Mouse (Mus musculus) stomach, embryonic 16.5 days (tissue): Measurements from ENCODE around the gene Hist1h2bb. TPM values are rescaled to one million over a fixed set of nuclear protein-coding genes. Genes with fewer than 3 reads are reported as not detected.
"Not testable (repeated sequence)": the region's sequence is repeated elsewhere in the genome, so short reads cannot be mapped to it uniquely, and the experiment has no call there.

ENCODE experiments used
- ATAC-seq: fragments of 200-750 bp; cut with Nextera tagmentation; 2 replicates; pipeline ENCODE4 v1.8.0; 2017; ENCODE audit warnings: moderate number of reproducible peaks, moderate TSS enrichment; ENCODE audit not compliant: insufficient read depth, low FRiP score
- H3K27ac ChIP-seq: fragments of 300-500 bp; sonication (generic); 2 replicates; pipeline ENCODE4 v1.5.1; 2014; ENCODE audit warnings: low read length
- H3K27me3 ChIP-seq: fragments of 300-500 bp; sonication (generic); 2 replicates; pipeline ENCODE4 v1.6.1; 2014; ENCODE audit warnings: low read length, control low read depth, mixed read lengths; ENCODE audit not compliant: control insufficient read depth, insufficient read depth
- H3K36me3 ChIP-seq: fragments of 300-500 bp; sonication (generic); 2 replicates; pipeline ENCODE4 v1.6.1; 2014; ENCODE audit warnings: low read length; ENCODE audit not compliant: control insufficient read depth, insufficient read depth
- H3K4me1 ChIP-seq: fragments of 300-500 bp; sonication (generic); 2 replicates; pipeline ENCODE4 v1.6.1; 2014; ENCODE audit warnings: low read length, control low read depth, mixed read lengths; ENCODE audit not compliant: control insufficient read depth, insufficient read depth
- H3K4me2 ChIP-seq: fragments of 300-500 bp; sonication (generic); 2 replicates; pipeline ENCODE4 v1.6.1; 2014; ENCODE audit warnings: low read depth, low read length, mixed read lengths
- H3K4me3 ChIP-seq: fragments of 300-500 bp; sonication (generic); replicated peaks from 2 replicates; pipeline ENCODE4 v1.5.1; 2014; ENCODE audit warnings: mild to moderate bottlenecking, low read length
- H3K9ac ChIP-seq: fragments of 300-500 bp; sonication (generic); 2 replicates; pipeline ENCODE4 v1.6.1; 2014; ENCODE audit warnings: low read length
- H3K9me3 ChIP-seq: fragments of 300-500 bp; sonication (generic); replicated peaks from 2 replicates; pipeline ENCODE4 v1.6.1; 2016; ENCODE audit warnings: low read length, control low read depth; ENCODE audit not compliant: control insufficient read depth
- WGBS: fragments of 180-500 bp; shearing (Covaris S2); extraction: QIAGEN DNeasy Blood & Tissue Kit; methylation state at CpG from one replicate; pipeline ENCODE4 v1.1.7; 2014; 5-methylcytosine and 5-hydroxymethylcytosine counted together
- polyA plus RNA-seq: library from polyadenylated mRNA; unstranded; fragments of >200 nt; fragmentation: Nextera tagmentation; extraction: Ambion mirVana; gene quantifications from 2 replicates; pipeline ENCODE4 v1.2.1, GENCODE M21; 2015

The Hist1h2bb gene
- polyA plus RNA-seq, 1 experiment from 2014 or later = 2.9 TPM

GRCm38 (mm10) chr13:23752067-23752741, 5.7 kb downstream of the Hist1h2bb start, which contains the start of gene Hist1h3b:
Gene Hist1h3b, plus strand, starts transcription at chr13:23752267.
- Histone ChIP-seq H3K4me1 (peaks cover 10% of the 10 kb centered on the region), H3K27ac (peak within 1 kb of the TSS; percentile 96), H3K4me3 (peak within 1 kb of the TSS; percentile 47), H3K9ac (peak within 1 kb of the TSS; percentile 71), H3K4me2 (peak within 1 kb of the TSS; percentile 61)
- under 1% methylated on average over 16 of the region's 47 CpGs for WGBS
- peak; percentile 88 for ATAC-seq
- not testable (repeated sequence) for H3K27me3 ChIP-seq, H3K9me3 ChIP-seq, H3K36me3 ChIP-seq

- H3K27me3 ChIP-seq = no peaks in the 10 kb centered on the region
- H3K27ac ChIP-seq = peak overlapping the region; percentile 78
- ATAC-seq = no peak
- no peaks in the 10 kb centered on the region for H3K36me3 ChIP-seq
- H3K4me3 ChIP-seq = peak overlapping the region; percentile 41
- 3% methylated on average over 6 of the region's 6 CpGs for WGBS
- no peaks in the 10 kb centered on the region for H3K9me3 ChIP-seq
- peak overlapping the region; percentile 52 for H3K4me2 ChIP-seq
- H3K4me1 ChIP-seq = peaks cover 11% of the 10 kb centered on the region
- H3K9ac ChIP-seq = peak overlapping the region; percentile 61
These were observed 6.2 kb downstream of the Hist1h2bb start for GRCm38 (mm10) chr13:23752742-23753172.

DNA sequence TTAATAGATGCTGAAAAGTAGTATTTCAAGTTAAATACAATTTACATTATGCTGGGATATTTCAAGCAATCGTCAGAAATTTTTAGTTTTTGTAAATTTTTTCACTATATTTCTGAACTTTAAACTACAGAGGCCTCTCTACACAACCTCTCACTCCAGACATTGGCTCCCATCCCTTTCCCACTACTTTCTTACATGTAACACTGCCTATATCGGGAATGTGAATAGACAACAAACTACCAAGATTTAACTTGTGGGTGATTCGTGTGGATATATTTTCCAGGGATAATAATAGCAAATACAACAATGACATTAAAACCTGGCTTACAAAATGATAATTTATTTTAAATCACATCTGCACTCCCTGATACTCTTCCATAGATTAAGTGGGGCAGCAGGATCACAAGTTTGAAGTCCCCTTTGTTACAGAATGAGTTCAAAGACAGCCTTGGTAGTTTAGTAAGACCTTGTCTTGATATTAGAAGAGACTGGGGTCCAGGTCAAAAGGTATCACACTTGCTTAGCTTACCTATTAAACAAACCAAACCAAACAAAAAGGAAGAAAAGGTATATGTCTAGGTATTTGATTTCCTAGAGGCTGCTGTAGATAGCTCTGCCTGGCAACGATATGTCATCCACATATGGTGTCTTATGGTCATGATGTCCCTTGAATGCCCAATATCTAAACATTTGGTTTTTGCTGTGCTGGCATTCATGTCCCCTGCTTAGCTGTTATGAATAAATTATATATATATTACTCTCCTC, 7.0 kb downstream of the Hist1h2bb start:
- 47% methylated on average over 4 of the region's 4 CpGs for WGBS
- ATAC-seq = no peak
- H3K27ac ChIP-seq = peak overlapping the region; percentile 39
- no peaks in the 10 kb centered on the region for H3K27me3 ChIP-seq
- no peaks in the 10 kb centered on the region for H3K36me3 ChIP-seq
- H3K9me3 ChIP-seq = no peaks in the 10 kb centered on the region
- no peak overlapping the region; the same call in 1 of the 2 replicates for H3K4me3 ChIP-seq
- peak overlapping the region; percentile 52 for H3K4me2 ChIP-seq
- peaks cover 5% of the 10 kb centered on the region for H3K4me1 ChIP-seq
- no peak overlapping the region for H3K9ac ChIP-seq

DNA sequence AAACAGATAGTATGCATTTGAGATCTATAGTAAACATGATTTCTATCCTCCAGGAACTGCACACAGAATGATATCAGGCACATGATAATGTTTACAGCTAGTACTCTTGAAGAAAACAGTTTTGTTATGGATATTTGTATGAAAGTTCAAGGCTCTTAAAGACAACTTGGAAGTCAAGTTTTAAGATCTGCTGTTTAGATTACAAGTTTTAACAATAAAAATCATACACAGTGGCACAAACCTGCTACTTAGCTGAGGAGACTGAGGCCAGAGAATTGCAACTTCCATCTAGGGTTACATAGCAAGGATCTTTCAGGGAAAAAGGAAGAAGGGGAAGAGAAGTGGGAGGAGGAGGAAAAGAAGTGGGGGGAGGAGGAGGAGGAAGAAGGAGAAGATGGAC, 8.5 kb downstream of the Hist1h2bb start:
- ATAC-seq = no peak
- no peak overlapping the region for H3K27ac ChIP-seq

GRCm38 (mm10) chr13:23756790-23757189, 10.3 kb downstream of the Hist1h2bb start, which contains the start of gene Hist1h4b:
Gene Hist1h4b, plus strand, starts transcription at chr13:23757013.
- Histone ChIP-seq H3K36me3 (no peaks in the 10 kb centered on the region), H3K27me3 (no peaks in the 10 kb centered on the region), H3K9ac (peak within 1 kb of the TSS; percentile 71), H3K4me1 (peaks cover 5% of the 10 kb centered on the region), H3K4me2 (peak within 1 kb of the TSS; percentile 74), H3K27ac (peak within 1 kb of the TSS; percentile 91), H3K9me3 (no peaks in the 10 kb centered on the region), H3K4me3 (peak within 1 kb of the TSS; percentile 47)
- under 1% methylated on average over 19 of the region's 22 CpGs for WGBS
- ATAC-seq = peak; percentile 80

More for the DNA sequence above, 8.5 kb downstream of the Hist1h2bb start:
- Histone ChIP-seq H3K27me3 (no peaks in the 10 kb centered on the region), H3K4me2 (no peak overlapping the region), H3K9me3 (no peaks in the 10 kb centered on the region), H3K9ac (no peak overlapping the region), H3K4me3 (no peak overlapping the region), H3K36me3 (no peaks in the 10 kb centered on the region), H3K4me1 (peaks cover 5% of the 10 kb centered on the region)

DNA sequence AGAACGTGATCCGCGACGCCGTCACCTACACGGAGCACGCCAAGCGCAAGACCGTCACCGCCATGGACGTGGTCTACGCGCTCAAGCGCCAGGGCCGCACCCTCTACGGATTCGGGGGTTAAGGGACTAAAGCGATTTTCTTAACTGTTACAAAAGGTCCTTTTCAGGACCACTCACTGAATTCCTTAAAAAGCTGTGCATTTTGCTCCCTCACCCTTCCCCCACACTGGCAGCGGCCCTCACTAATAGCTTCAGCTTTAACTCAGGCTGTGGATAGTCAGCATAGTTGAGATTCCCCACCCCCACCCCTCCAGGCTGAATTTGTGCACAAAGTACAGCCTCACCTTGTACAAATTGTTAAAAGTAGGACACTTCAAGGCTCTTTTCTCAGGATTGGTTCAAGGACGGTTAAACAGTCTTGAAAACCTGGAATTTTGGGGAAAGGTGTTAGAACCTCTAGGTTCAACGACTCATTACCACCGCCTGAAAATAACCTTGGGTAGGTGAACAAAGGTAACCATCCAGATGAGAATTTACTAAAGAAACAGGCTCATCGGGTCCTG, 10.8 kb downstream of the Hist1h2bb start:
- H3K4me1 ChIP-seq = peaks cover 5% of the 10 kb centered on the region
- no peaks in the 10 kb centered on the region for H3K36me3 ChIP-seq
- H3K27me3 ChIP-seq = no peaks in the 10 kb centered on the region
- 2% methylated on average over 15 of the region's 23 CpGs for WGBS
- peak overlapping the region; percentile 74 for H3K4me2 ChIP-seq
- H3K27ac ChIP-seq = peak overlapping the region; percentile 91
- peak overlapping the region; percentile 71 for H3K9ac ChIP-seq
- ATAC-seq = no peak
- H3K9me3 ChIP-seq = no peaks in the 10 kb centered on the region
- H3K4me3 ChIP-seq = peak overlapping the region; percentile 47

- no peak overlapping the region for H3K4me2 ChIP-seq
- H3K4me1 ChIP-seq = peaks cover 7% of the 10 kb centered on the region
- no peaks in the 10 kb centered on the region for H3K27me3 ChIP-seq
These were observed 11.4 kb downstream of the Hist1h2bb start for GRCm38 (mm10) chr13:23757921-23758320.

GRCm38 (mm10) chr13:23759251-23759771, 12.8 kb downstream of the Hist1h2bb start:
- H3K9ac ChIP-seq = no peak overlapping the region
- ATAC-seq = no peak
- H3K4me1 ChIP-seq = peaks cover 16% of the 10 kb centered on the region
- H3K36me3 ChIP-seq = no peaks in the 10 kb centered on the region
- no peak overlapping the region for H3K4me3 ChIP-seq
- H3K27ac ChIP-seq = no peak overlapping the region
- 77% methylated on average over 3 of the region's 3 CpGs for WGBS
- no peaks in the 10 kb centered on the region for H3K27me3 ChIP-seq
- no peaks in the 10 kb centered on the region for H3K9me3 ChIP-seq
- H3K4me2 ChIP-seq = no peak overlapping the region

More at GRCm38 (mm10) chr13:23757921-23758320, 11.4 kb downstream of the Hist1h2bb start:
- 34% methylated on average over 3 of the region's 3 CpGs for WGBS
- no peak for ATAC-seq
- Histone ChIP-seq H3K9me3 (no peaks in the 10 kb centered on the region), H3K36me3 (no peaks in the 10 kb centered on the region), H3K4me3 (no peak overlapping the region), H3K9ac (no peak overlapping the region), H3K27ac (no peak overlapping the region)

- Histone ChIP-seq H3K4me1 (peaks cover 18% of the 10 kb centered on the region), H3K36me3 (no peaks in the 10 kb centered on the region), H3K9me3 (no peaks in the 10 kb centered on the region), H3K4me2 (peak overlapping the region; percentile 75), H3K4me3 (peak overlapping the region; percentile 59), H3K9ac (peak overlapping the region; percentile 70; the same call in 1 of the 2 replicates), H3K27ac (peak overlapping the region; percentile 87), H3K27me3 (no peaks in the 10 kb centered on the region)
- ATAC-seq = no peak
- WGBS = 68% methylated on average over 1 of the region's 1 CpGs
These were observed 13.3 kb downstream of the Hist1h2bb start for GRCm38 (mm10) chr13:23759916-23760239.
